Mouse (Mus musculus): Measurements from ENCODE around the gene Lmnb2. TPM values are rescaled to one million over a fixed set of nuclear protein-coding genes. Genes with fewer than 3 reads are reported as not detected.
A peak's percentile ranks its signal among the peaks of the same experiment; 100 is the strongest.

Lmnb2 gene
- polyA plus RNA-seq, 1 experiment, result 66.4 TPM

- no peaks in the 10 kb centered on the region for H3K79me2 ChIP-seq (ENCODE audit: control insufficient read depth, insufficient read depth)
- H3K4me3 ChIP-seq (ENCODE audit: insufficient read depth, poor library complexity, severe bottlenecking), result no peak overlapping the region
- no peaks in the 10 kb centered on the region for H3K27me3 ChIP-seq (ENCODE audit: control insufficient read depth, insufficient read depth, insufficient read length)
- H3K36me3 ChIP-seq (ENCODE audit: control insufficient read depth, insufficient read depth), result no peaks in the 10 kb centered on the region
- no peak overlapping the region for H3ac ChIP-seq (ENCODE audit: control insufficient read depth, insufficient read length, low read depth)
- no peak for TF ChIP-seq USF1 (IDR thresholded peaks at IDR 0.05; ENCODE audit: low read depth)
- no peaks in the 10 kb centered on the region for H3K79me3 ChIP-seq (ENCODE audit: low read depth)
Observed at GRCm38 (mm10) chr10:80943701-80944100, 25.7 kb upstream of the Lmnb2 start.

- TF ChIP-seq CEBPB (IDR thresholded peaks at IDR 0.05; ENCODE audit: low read depth), result no peak
- no peak for TF ChIP-seq CTCF (IDR thresholded peaks at IDR 0.05; ENCODE audit: control insufficient read depth, insufficient read depth, insufficient read length)
- no peak for TF ChIP-seq MYOG (IDR thresholded peaks at IDR 0.05; ENCODE audit: control insufficient read depth, extremely low read depth, insufficient read length)
- TF ChIP-seq FOSL1 (IDR thresholded peaks at IDR 0.05; ENCODE audit: insufficient read depth, low read length, poor library complexity, severe bottlenecking), result no peak
- no peak for TF ChIP-seq MYOD1 (IDR thresholded peaks at IDR 0.05; ENCODE audit: control insufficient read depth, insufficient read length, low read depth)
- no peak for TF ChIP-seq USF1 (IDR thresholded peaks at IDR 0.05; ENCODE audit: low read depth)
- TF ChIP-seq MAX (IDR thresholded peaks at IDR 0.05), result no peak
- Histone ChIP-seq H3K27me3 (ENCODE audit: control insufficient read depth, insufficient read depth, insufficient read length) (no peaks in the 10 kb centered on the region), H3K79me3 (ENCODE audit: low read depth) (no peaks in the 10 kb centered on the region), H3K4me3 (ENCODE audit: insufficient read depth, poor library complexity, severe bottlenecking) (no peak overlapping the region), H3K36me3 (ENCODE audit: control insufficient read depth, insufficient read depth) (no peaks in the 10 kb centered on the region), H3K79me2 (ENCODE audit: control insufficient read depth, insufficient read depth) (no peaks in the 10 kb centered on the region), H3ac (ENCODE audit: control insufficient read depth, insufficient read length, low read depth) (no peak overlapping the region)
Observed at GRCm38 (mm10) chr10:80942919-80943318, 24.9 kb upstream of the Lmnb2 start.

DNA sequence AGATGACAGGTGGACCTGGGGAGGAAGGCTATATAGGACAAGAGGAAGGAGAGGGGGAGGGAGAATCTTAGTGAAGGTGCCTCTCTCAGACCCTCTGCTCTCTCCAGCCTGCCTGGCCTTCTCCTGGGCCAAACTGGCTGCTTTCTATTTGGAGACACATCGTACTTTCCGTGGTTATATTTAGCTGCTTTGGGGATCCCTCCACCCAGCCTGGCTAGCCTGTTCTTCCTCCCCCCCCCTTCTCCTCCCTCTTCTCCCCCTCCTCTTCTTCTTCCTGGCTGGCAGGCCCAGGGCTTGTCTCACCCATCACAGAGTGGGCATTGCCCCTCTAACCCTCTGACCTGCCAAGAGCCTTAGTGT lies 22.9 kb upstream of the Lmnb2 start:
- TF ChIP-seq MAX (IDR thresholded peaks at IDR 0.05) (no peak), MYOG (IDR thresholded peaks at IDR 0.05; ENCODE audit: control insufficient read depth, extremely low read depth, insufficient read length) (no peak), FOSL1 (IDR thresholded peaks at IDR 0.05; ENCODE audit: insufficient read depth, low read length, poor library complexity, severe bottlenecking) (no peak), CTCF (IDR thresholded peaks at IDR 0.05; ENCODE audit: control insufficient read depth, insufficient read depth, insufficient read length) (no peak), CEBPB (IDR thresholded peaks at IDR 0.05; ENCODE audit: low read depth) (no peak), USF1 (IDR thresholded peaks at IDR 0.05; ENCODE audit: low read depth) (no peak), MYOD1 (IDR thresholded peaks at IDR 0.05; ENCODE audit: control insufficient read depth, insufficient read length, low read depth) (no peak)
- Histone ChIP-seq H3K79me2 (ENCODE audit: control insufficient read depth, insufficient read depth) (no peaks in the 10 kb centered on the region), H3K36me3 (ENCODE audit: control insufficient read depth, insufficient read depth) (no peaks in the 10 kb centered on the region), H3K79me3 (ENCODE audit: low read depth) (no peaks in the 10 kb centered on the region), H3K27me3 (ENCODE audit: control insufficient read depth, insufficient read depth, insufficient read length) (no peaks in the 10 kb centered on the region), H3K4me3 (ENCODE audit: insufficient read depth, poor library complexity, severe bottlenecking) (no peak overlapping the region), H3ac (ENCODE audit: control insufficient read depth, insufficient read length, low read depth) (no peak overlapping the region)

GRCm38 (mm10) chr10:80940320-80940987 lies 22.4 kb upstream of the Lmnb2 start:
- TF ChIP-seq MAX (IDR thresholded peaks at IDR 0.05) (peak; percentile 22), CEBPB (IDR thresholded peaks at IDR 0.05; ENCODE audit: low read depth) (no peak)
- Histone ChIP-seq H3K27me3 (ENCODE audit: control insufficient read depth, insufficient read depth, insufficient read length) (no peaks in the 10 kb centered on the region), H3K36me3 (ENCODE audit: control insufficient read depth, insufficient read depth) (no peaks in the 10 kb centered on the region), H3K79me2 (ENCODE audit: control insufficient read depth, insufficient read depth) (no peaks in the 10 kb centered on the region), H3K4me3 (ENCODE audit: insufficient read depth, poor library complexity, severe bottlenecking) (no peak overlapping the region), H3K79me3 (ENCODE audit: low read depth) (no peaks in the 10 kb centered on the region), H3ac (ENCODE audit: control insufficient read depth, insufficient read length, low read depth) (no peak overlapping the region)

GRCm38 (mm10) chr10:80939671-80940070 lies 21.6 kb upstream of the Lmnb2 start:
- H3K79me2 ChIP-seq (ENCODE audit: control insufficient read depth, insufficient read depth), result no peaks in the 10 kb centered on the region
- TF ChIP-seq MAX (IDR thresholded peaks at IDR 0.05) (peak; percentile 53), CTCF (IDR thresholded peaks at IDR 0.05; ENCODE audit: control insufficient read depth, insufficient read depth, insufficient read length) (no peak)
- no peaks in the 10 kb centered on the region for H3K79me3 ChIP-seq (ENCODE audit: low read depth)
- H3K27me3 ChIP-seq (ENCODE audit: control insufficient read depth, insufficient read depth, insufficient read length), result no peaks in the 10 kb centered on the region
- peak overlapping the region; percentile 0 for H3K4me3 ChIP-seq (ENCODE audit: insufficient read depth, poor library complexity, severe bottlenecking)
- H3K36me3 ChIP-seq (ENCODE audit: control insufficient read depth, insufficient read depth), result no peaks in the 10 kb centered on the region
- H3ac ChIP-seq (ENCODE audit: control insufficient read depth, insufficient read length, low read depth), result peak overlapping the region; percentile 1

DNA sequence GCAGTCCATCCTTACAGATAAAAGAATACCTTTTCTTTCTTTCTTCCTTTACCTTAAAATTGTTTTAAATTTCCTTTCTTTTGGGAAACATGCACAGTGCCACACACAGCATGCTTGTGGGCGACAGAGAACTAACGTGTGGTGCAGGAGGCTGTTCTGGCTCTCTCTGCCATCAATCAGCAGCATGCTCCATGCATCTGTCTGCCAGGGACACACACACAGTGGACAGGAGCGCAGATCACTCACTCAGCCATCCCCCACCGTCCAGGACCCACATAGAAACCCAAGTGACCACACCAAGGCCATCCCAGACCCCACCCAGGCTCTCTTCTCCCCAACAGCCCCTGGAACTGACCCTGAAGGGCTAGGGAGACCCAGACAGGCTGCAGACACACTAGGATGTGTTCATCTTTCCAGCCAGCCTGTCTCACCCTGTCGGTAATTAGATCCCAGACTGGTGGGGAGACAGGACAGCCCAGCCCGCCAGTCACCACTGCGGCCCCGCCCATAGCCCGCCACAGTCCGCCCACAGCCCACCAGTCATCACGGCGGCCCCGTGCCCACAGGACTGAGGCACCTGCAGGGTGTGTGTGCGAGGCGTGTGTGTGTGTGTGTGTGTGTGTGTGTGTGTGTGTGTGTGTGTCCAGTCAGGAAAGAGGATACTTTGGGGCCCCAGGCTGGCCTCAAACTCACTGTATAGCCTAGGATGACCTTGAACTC lies 20.9 kb upstream of the Lmnb2 start:
- peak overlapping the region; percentile 32 for H3ac ChIP-seq (ENCODE audit: control insufficient read depth, insufficient read length, low read depth)
- H3K79me2 ChIP-seq (ENCODE audit: control insufficient read depth, insufficient read depth), result no peaks in the 10 kb centered on the region
- H3K4me3 ChIP-seq (ENCODE audit: insufficient read depth, poor library complexity, severe bottlenecking), result peak overlapping the region; percentile 0
- TF ChIP-seq USF1 (IDR thresholded peaks at IDR 0.05; ENCODE audit: low read depth) (no peak), MYOD1 (IDR thresholded peaks at IDR 0.05; ENCODE audit: control insufficient read depth, insufficient read length, low read depth) (no peak), MAX (IDR thresholded peaks at IDR 0.05) (no peak), CEBPB (IDR thresholded peaks at IDR 0.05; ENCODE audit: low read depth) (no peak), MYOG (IDR thresholded peaks at IDR 0.05; ENCODE audit: control insufficient read depth, extremely low read depth, insufficient read length) (no peak), CTCF (IDR thresholded peaks at IDR 0.05; ENCODE audit: control insufficient read depth, insufficient read depth, insufficient read length) (no peak), FOSL1 (IDR thresholded peaks at IDR 0.05; ENCODE audit: insufficient read depth, low read length, poor library complexity, severe bottlenecking) (no peak)
- no peaks in the 10 kb centered on the region for H3K36me3 ChIP-seq (ENCODE audit: control insufficient read depth, insufficient read depth)
- no peaks in the 10 kb centered on the region for H3K79me3 ChIP-seq (ENCODE audit: low read depth)
- H3K27me3 ChIP-seq (ENCODE audit: control insufficient read depth, insufficient read depth, insufficient read length), result no peaks in the 10 kb centered on the region

Data from C2C12 (cell line).